22 mouse cellular contexts compared by ENCODE assay signal in genomic region chr15:98114098-98114851, GRCm38 (mm10). TPM values are rescaled to one million over a fixed set of nuclear protein-coding genes. Genes with fewer than 3 reads are reported as not detected.
DNase-seq lines count a peak whose midpoint lies in the region; ATAC-seq and TF ChIP-seq lines count a peak whose summit lies in the region.
"Had no signal": no experiment of that assay in that cellular context is flagged by ENCODE, and none has a peak within 500 bp of the region (broad histone marks: within the 10 kb centered on the region; RNA-seq: fewer than 3 reads in every experiment).

No protein-coding gene starts in this region.

- intact Hi-C loops in heart, adult 2 months (cut with DNase I), result no loop called here

- peak overlapping the region; percentile 85 for H3K27ac ChIP-seq in heart, adult 2 months
- H3K27ac ChIP-seq in heart, embryonic 10.5 days, result no peak overlapping the region
- H3K27ac ChIP-seq in ES-E14 (ENCODE audit: insufficient read depth, low read depth, low read length, poor library complexity, severe bottlenecking), result 0 out of 2 replicates have a peak overlapping the region, but pooled peaks have one; percentile 41
- peak overlapping the region; percentile 85 for H3K27ac ChIP-seq in cerebellum, adult 2 months (ENCODE audit: insufficient read depth, low read length)
- no peak overlapping the region for H3K27ac ChIP-seq in forebrain, embryonic 15.5 days (replicated peaks)
- H3K27ac ChIP-seq: embryonic facial prominence, embryonic 15.5 days; forebrain, embryonic 10.5 days; hindbrain, embryonic 13.5 days; layer of hippocampus, adult 2 months; lung, embryonic 15.5 days; macrophage; midbrain, embryonic 12.5 days had no signal

- H3K4me3 ChIP-seq in heart, adult 2 months, result no peak overlapping the region
- no peak overlapping the region for H3K4me3 ChIP-seq in heart, embryonic 10.5 days
- H3K4me3 ChIP-seq in ES-E14 (ENCODE audit: insufficient read depth in 1 of 2, low read depth in 1 of 2, low read length in 2 of 2, poor library complexity in 1 of 2, severe bottlenecking in 1 of 2) (no peak overlapping the region), myocyte (peak overlapping the region; percentile 9)
- peak overlapping the region; percentile 9 for H3K4me3 ChIP-seq in cerebellum, adult 2 months (replicated peaks; ENCODE audit: insufficient read depth, low read depth, low read length)
- H3K4me3 ChIP-seq in forebrain, embryonic 15.5 days, result no peak overlapping the region
- H3K4me3 ChIP-seq: embryonic facial prominence, embryonic 15.5 days; forebrain, embryonic 10.5 days; heart, embryonic 12.5 days; hindbrain, embryonic 13.5 days; layer of hippocampus, adult 2 months; lung, embryonic 15.5 days; midbrain, embryonic 12.5 days had no signal

- TF ChIP-seq CTCF in heart, adult 2 months (IDR thresholded peaks at IDR 0.05), result no peak
- TF ChIP-seq CTCF in cerebellum, adult 2 months (IDR thresholded peaks at IDR 0.05; ENCODE audit: borderline replicate concordance, insufficient read depth, low read depth, low read length), result no peak

- TF ChIP-seq POLR2A in heart, adult 2 months (IDR thresholded peaks at IDR 0.05; ENCODE audit: insufficient read depth, low read depth, low read length), result no peak
- no peak for TF ChIP-seq POLR2A in cerebellum, adult 2 months (IDR thresholded peaks at IDR 0.05; ENCODE audit: borderline replicate concordance, insufficient read depth, low read length)
- no peak for TF ChIP-seq POLR2A in myocyte (IDR thresholded peaks at IDR 0.05; ENCODE audit: insufficient read length, low read depth)

- 68% methylated on average over 10 of the region's 10 CpGs for WGBS in heart, adult 2 months
- 83% methylated on average over 10 of the region's 10 CpGs for WGBS in heart, embryonic 10.5 days
- WGBS in cerebellum, adult 2 months, result 40% methylated on average over 10 of the region's 10 CpGs
- WGBS in forebrain, embryonic 15.5 days, result 90% methylated on average over 10 of the region's 10 CpGs

- H3K79me2 ChIP-seq in heart, adult 2 months (replicated peaks; ENCODE audit: control insufficient read depth, insufficient read depth, low read length), result no peaks in the 10 kb centered on the region; the same call in 1 of the 2 replicates
- H3K79me2 ChIP-seq in myocyte (ENCODE audit: control insufficient read depth, insufficient read depth), result peaks cover 4% of the 10 kb centered on the region

- H3K9me3 ChIP-seq in heart, embryonic 10.5 days, result no peaks in the 10 kb centered on the region
- H3K9me3 ChIP-seq in ES-E14 (ENCODE audit: control insufficient read depth, insufficient read depth, low read depth, low read length), result no peaks in the 10 kb centered on the region
- H3K9me3 ChIP-seq in forebrain, embryonic 15.5 days, result no peaks in the 10 kb centered on the region
- H3K9me3 ChIP-seq: embryonic facial prominence, embryonic 15.5 days; forebrain, embryonic 10.5 days; heart, embryonic 12.5 days; hindbrain, embryonic 13.5 days; lung, embryonic 15.5 days; midbrain, embryonic 12.5 days had no signal

- in situ Hi-C loops in ES-E14 (cut with MboI; ENCODE audit: low sequenced_read_pairs in 2 of 2, unreplicated experiment in 2 of 2), result no loop called here

- H3ac ChIP-seq in myocyte (ENCODE audit: control insufficient read depth, insufficient read length), result no peak overlapping the region

- no peak for DNase-seq in heart, adult 2 months
- DNase-seq in heart, embryonic 10.5 days (ENCODE audit: low spot score), result no peak
- no peak for DNase-seq in ES-E14 (ENCODE audit: low read depth, low spot score)
- peak; percentile 50 to 72 for DNase-seq in cerebellum, adult 2 months
- DNase-seq in adrenal gland, adult 2 months, result no peak
- DNase-seq: adrenal gland, postnatal 36 days; embryo, embryonic 11 days; left cerebral cortex, postnatal 4 days; right cerebral cortex, postnatal 14 days had no signal

- peak overlapping the region; percentile 73 for H3K9ac ChIP-seq in heart, adult 2 months (ENCODE audit: low read depth, low read length)
- H3K9ac ChIP-seq in ES-E14 (ENCODE audit: insufficient read depth, low read depth, low read length, poor library complexity, severe bottlenecking), result peak overlapping the region; percentile 18; the same call in 1 of the 2 replicates
- H3K9ac ChIP-seq in forebrain, embryonic 15.5 days (replicated peaks), result no peak overlapping the region
- H3K9ac ChIP-seq: embryonic facial prominence, embryonic 15.5 days; heart, embryonic 12.5 days; hindbrain, embryonic 13.5 days; lung, embryonic 15.5 days; midbrain, embryonic 12.5 days had no signal

- peak overlapping the region; percentile 77 for H3K4me2 ChIP-seq in myocyte (ENCODE audit: low read depth)
- H3K4me2 ChIP-seq in forebrain, embryonic 15.5 days (replicated peaks), result no peak overlapping the region
- H3K4me2 ChIP-seq: embryonic facial prominence, embryonic 15.5 days; heart, embryonic 12.5 days; hindbrain, embryonic 13.5 days; lung, embryonic 15.5 days; midbrain, embryonic 12.5 days had no signal

- peaks cover 12% of the 10 kb centered on the region for H3K36me3 ChIP-seq in heart, adult 2 months (ENCODE audit: control insufficient read depth, insufficient read depth, low read length)
- H3K36me3 ChIP-seq in heart, embryonic 10.5 days, result peaks cover 55% of the 10 kb centered on the region
- H3K36me3 ChIP-seq in ES-E14 (ENCODE audit: control insufficient read depth, insufficient read depth, low read length, poor library complexity, severe bottlenecking) (0 out of 2 replicates have a peak, but pooled peaks cover 1% of the 10 kb centered on the region), myocyte (ENCODE audit: control insufficient read depth, insufficient read depth) (peaks cover 10% of the 10 kb centered on the region)
- peaks cover 31% of the 10 kb centered on the region for H3K36me3 ChIP-seq in forebrain, embryonic 15.5 days

- H3K27me3 ChIP-seq in heart, adult 2 months (ENCODE audit: control insufficient read depth, insufficient read depth, low read length), result no peaks in the 10 kb centered on the region
- H3K27me3 ChIP-seq in heart, embryonic 10.5 days (ENCODE audit: insufficient read depth, poor library complexity, severe bottlenecking), result no peaks in the 10 kb centered on the region
- no peaks in the 10 kb centered on the region for H3K27me3 ChIP-seq in cerebellum, adult 2 months (ENCODE audit: control insufficient read depth, insufficient read depth, low read length)
- no peaks in the 10 kb centered on the region for H3K27me3 ChIP-seq in myocyte (ENCODE audit: control insufficient read depth, insufficient read depth, insufficient read length)
- no peaks in the 10 kb centered on the region for H3K27me3 ChIP-seq in forebrain, embryonic 15.5 days
- H3K27me3 ChIP-seq: embryonic facial prominence, embryonic 15.5 days; heart, embryonic 12.5 days; hindbrain, embryonic 13.5 days; lung, embryonic 15.5 days; midbrain, embryonic 12.5 days had no signal

- no peak for TF ChIP-seq EP300 in heart, adult 2 months (IDR thresholded peaks at IDR 0.05; ENCODE audit: insufficient read depth, low read depth, low read length)

- peaks cover 3% of the 10 kb centered on the region for H3K4me1 ChIP-seq in heart, adult 2 months (ENCODE audit: control insufficient read depth, insufficient read depth, low read length)
- H3K4me1 ChIP-seq in heart, embryonic 10.5 days, result peaks cover 31% of the 10 kb centered on the region
- H3K4me1 ChIP-seq in ES-E14 (ENCODE audit: control insufficient read depth in 2 of 2, insufficient read depth in 2 of 2, low read length in 2 of 2, poor library complexity in 1 of 2), result peaks cover 0 to 28% of the 10 kb centered on the region in 2 experiments; a peak in 2 of 4 replicates
- H3K4me1 ChIP-seq in cerebellum, adult 2 months (ENCODE audit: control insufficient read depth, insufficient read depth, low read length), result peaks cover 36% of the 10 kb centered on the region
- H3K4me1 ChIP-seq in forebrain, embryonic 15.5 days, result peaks cover 15% of the 10 kb centered on the region

- no peak for ATAC-seq in forebrain, embryonic 15.5 days (replicated peaks)
- ATAC-seq: activated CD4-positive, CD25-positive, alpha-beta regulatory T cell, adult 4 months; intestine, embryonic 16.5 days had no signal

RNA-seq across cellular contexts. Expression of gene Senp1, which starts 20.7 kb away (rescaled TPM):
- 1 to 10 TPM; 9.8 to 10.0 TPM for total RNA-seq in heart, adult 2 months (2021)
- polyA plus RNA-seq in heart, adult 2 months (2012; rRNA removed), result 5.3 and 10.1 TPM in 2 replicates
- polyA plus RNA-seq in heart, embryonic 10.5 days (2016; fragmentation: Nextera tagmentation; extraction: Ambion mirVana), result 26.8 and 30.5 TPM in 2 replicates
- total RNA-seq in ES-E14 (2012; rRNA removed), result 20.5 and 27.2 TPM in 2 replicates
- polyA plus RNA-seq in cerebellum, adult 2 months (2012; rRNA removed), result 14.7 and 16.8 TPM in 2 replicates
- polyA plus RNA-seq in myocyte (2012; fragmentation: generic; extraction: Trizol), result 10.4 TPM
- 10 to 100 TPM; 15.7 to 16.5 TPM for total RNA-seq in adrenal gland, adult 2 months (2021)
- 4.1 and 5.1 TPM in 2 replicates for polyA plus RNA-seq in adrenal gland, adult 2 months (2012; rRNA removed)
- polyA plus RNA-seq in forebrain, embryonic 15.5 days (2015; fragmentation: Nextera tagmentation; extraction: Ambion mirVana), result 25.4 and 26.2 TPM in 2 replicates

RNA-seq across cellular contexts. Expression of gene Pfkm, which starts 21.9 kb away (rescaled TPM):
- 100 to 1,000 TPM; 800 to 921 TPM for total RNA-seq in heart, adult 2 months (2021)
- 521 and 828 TPM in 2 replicates for polyA plus RNA-seq in heart, adult 2 months (2012; rRNA removed)
- 47.1 and 67.5 TPM in 2 replicates for polyA plus RNA-seq in heart, embryonic 10.5 days (2016; fragmentation: Nextera tagmentation; extraction: Ambion mirVana)
- total RNA-seq in ES-E14 (2012; rRNA removed), result 18.3 and 18.5 TPM in 2 replicates
- 471 and 489 TPM in 2 replicates for polyA plus RNA-seq in cerebellum, adult 2 months (2012; rRNA removed)
- polyA plus RNA-seq in myocyte (2012; fragmentation: generic; extraction: Trizol), result 401 TPM
- total RNA-seq in adrenal gland, adult 2 months (2021), result 10 to 100 TPM; 46.1 to 73.6 TPM
- polyA plus RNA-seq in adrenal gland, adult 2 months (2012; rRNA removed), result 30.0 and 33.5 TPM in 2 replicates
- 84.2 and 84.4 TPM in 2 replicates for polyA plus RNA-seq in forebrain, embryonic 15.5 days (2015; fragmentation: Nextera tagmentation; extraction: Ambion mirVana)

RNA-seq across cellular contexts. Expression of gene Asb8, which starts 51.1 kb away (rescaled TPM):
- 100 to 1,000 TPM; 105 to 118 TPM for total RNA-seq in heart, adult 2 months (2021)
- polyA plus RNA-seq in heart, adult 2 months (2012; rRNA removed), result 104 and 172 TPM in 2 replicates
- 54.9 and 77.1 TPM in 2 replicates for polyA plus RNA-seq in heart, embryonic 10.5 days (2016; fragmentation: Nextera tagmentation; extraction: Ambion mirVana)
- 9.0 and 12.5 TPM in 2 replicates for total RNA-seq in ES-E14 (2012; rRNA removed)
- 83.6 and 88.3 TPM in 2 replicates for polyA plus RNA-seq in cerebellum, adult 2 months (2012; rRNA removed)
- 50.3 TPM for polyA plus RNA-seq in myocyte (2012; fragmentation: generic; extraction: Trizol)
- total RNA-seq in adrenal gland, adult 2 months (2021), result 10 to 100 TPM; 37.3 to 43.0 TPM
- polyA plus RNA-seq in adrenal gland, adult 2 months (2012; rRNA removed), result 25.3 and 28.5 TPM in 2 replicates
- 45.0 and 45.1 TPM in 2 replicates for polyA plus RNA-seq in forebrain, embryonic 15.5 days (2015; fragmentation: Nextera tagmentation; extraction: Ambion mirVana)

RNA-seq across cellular contexts. Expression of gene Ccdc184, which starts 52.7 kb away (rescaled TPM):
- under 1 TPM; 0.52 to 0.63 TPM for total RNA-seq in heart, adult 2 months (2021)
- polyA plus RNA-seq in heart, adult 2 months (2012; rRNA removed), result 0.61 and 0.94 TPM in 2 replicates
- polyA plus RNA-seq in heart, embryonic 10.5 days (2016; fragmentation: Nextera tagmentation; extraction: Ambion mirVana), result 0.58 and 0.85 TPM in 2 replicates
- total RNA-seq in ES-E14 (2012; rRNA removed), result 0.32 and 0.80 TPM in 2 replicates
- polyA plus RNA-seq in cerebellum, adult 2 months (2012; rRNA removed), result 24.3 and 30.9 TPM in 2 replicates
- 0.05 TPM for polyA plus RNA-seq in myocyte (2012; fragmentation: generic; extraction: Trizol)
- under 1 TPM; 0.75 to 0.90 TPM for total RNA-seq in adrenal gland, adult 2 months (2021)
- 1.0 and 1.5 TPM in 2 replicates for polyA plus RNA-seq in adrenal gland, adult 2 months (2012; rRNA removed)
- 31.2 and 39.1 TPM in 2 replicates for polyA plus RNA-seq in forebrain, embryonic 15.5 days (2015; fragmentation: Nextera tagmentation; extraction: Ambion mirVana)
- total RNA-seq: liver, adult 2 months had no signal
- polyA plus RNA-seq: liver, adult 2 months; macrophage had no signal

Comparison
In these comparisons a context has a peak if more than half of its experiments do, and no peak if none do; other contexts are left out.
1. H3K27ac ChIP-seq: peak in heart, adult 2 months (single experiment), ES-E14 (single experiment) and cerebellum, adult 2 months (single experiment); none in heart, embryonic 10.5 days (single experiment) and forebrain, embryonic 15.5 days (single experiment).
2. DNase-seq: peak in cerebellum, adult 2 months (2 of 2); none in heart, adult 2 months (0 of 2), heart, embryonic 10.5 days (single experiment), ES-E14 (single experiment) and adrenal gland, adult 2 months (single experiment).
3. H3K4me3 ChIP-seq: peak in cerebellum, adult 2 months (single experiment) and myocyte (single experiment); none in heart, adult 2 months (single experiment), heart, embryonic 10.5 days (single experiment), ES-E14 (0 of 2) and forebrain, embryonic 15.5 days (single experiment).